Mouse (Mus musculus) megakaryocyte, embryonic 14.5 days (primary cell): ENCODE results near the gene Syne3.

ENCODE experiments used
- FLI1 ChIP-seq: IDR thresholded peaks from 2 replicates; pipeline ENCODE4 v1.6.1; 2012; ENCODE audit warnings: low read length, inconsistent platforms, mixed read lengths
- GATA1 ChIP-seq: IDR thresholded peaks from 3 replicates; pipeline ENCODE4 v1.6.1; 2012; ENCODE audit warnings: mixed read lengths, low read length, inconsistent platforms, borderline replicate concordance

GRCm38 (mm10) chr12:105022776-105023175 lies 13.2 kb upstream of the Syne3 start:
- no peak for TF ChIP-seq FLI1
- no peak for TF ChIP-seq GATA1
